33 mouse cellular contexts compared by ENCODE assay signal in genomic region chr1:113495987-113496386, GRCm38 (mm10).
"Had no signal": no experiment of that assay in that cellular context is flagged by ENCODE, and none has a peak within 500 bp of the region (broad histone marks: within the 10 kb centered on the region; RNA-seq: fewer than 3 reads in every experiment).

No protein-coding gene starts in this region.

- H3K4me2 ChIP-seq: heart, embryonic 11.5 days; heart, embryonic 12.5 days; heart, embryonic 13.5 days; heart, embryonic 15.5 days; hindbrain, embryonic 12.5 days; hindbrain, embryonic 13.5 days; hindbrain, embryonic 14.5 days; hindbrain, embryonic 15.5 days; kidney, embryonic 15.5 days had no signal

- H3K36me3 ChIP-seq: heart, embryonic 10.5 days; heart, embryonic 12.5 days; heart, embryonic 13.5 days; heart, embryonic 15.5 days; hindbrain, embryonic 10.5 days; hindbrain, embryonic 12.5 days; hindbrain, embryonic 13.5 days; hindbrain, embryonic 15.5 days; kidney, embryonic 15.5 days had no signal

- ATAC-seq: hindbrain, embryonic 16.5 days; hindbrain, postnatal 0 days; inflammation-experienced regulatory T-cells, adult 6 months had no signal

- H3K9me3 ChIP-seq: heart, embryonic 10.5 days; heart, embryonic 12.5 days; heart, embryonic 15.5 days; hindbrain, embryonic 12.5 days; hindbrain, embryonic 15.5 days; kidney, embryonic 15.5 days had no signal

- H3K27ac ChIP-seq: heart, adult 2 months; heart, embryonic 10.5 days; heart, embryonic 13.5 days; heart, embryonic 15.5 days; hindbrain, embryonic 10.5 days; hindbrain, embryonic 12.5 days; hindbrain, embryonic 13.5 days; hindbrain, embryonic 14.5 days; hindbrain, embryonic 15.5 days; hindbrain, postnatal 0 days; kidney, embryonic 15.5 days; kidney, postnatal 0 days; layer of hippocampus, adult 2 months; left cerebral cortex, adult 2 months had no signal

- H3K9ac ChIP-seq: heart, embryonic 12.5 days; heart, embryonic 13.5 days; heart, embryonic 15.5 days; hindbrain, embryonic 12.5 days; hindbrain, embryonic 13.5 days; hindbrain, embryonic 14.5 days; hindbrain, embryonic 15.5 days; kidney, embryonic 15.5 days had no signal

- H3K4me3 ChIP-seq: heart, adult 2 months; heart, embryonic 10.5 days; heart, embryonic 12.5 days; heart, embryonic 13.5 days; heart, embryonic 15.5 days; hindbrain, embryonic 10.5 days; hindbrain, embryonic 12.5 days; hindbrain, embryonic 13.5 days; hindbrain, embryonic 15.5 days; kidney, embryonic 15.5 days; layer of hippocampus, adult 2 months; left cerebral cortex, adult 2 months had no signal

- H3K4me1 ChIP-seq: heart, embryonic 10.5 days; heart, embryonic 12.5 days; heart, embryonic 13.5 days; heart, embryonic 15.5 days; hindbrain, embryonic 10.5 days; hindbrain, embryonic 12.5 days; hindbrain, embryonic 13.5 days; hindbrain, embryonic 15.5 days; kidney, embryonic 15.5 days had no signal

- H3K27me3 ChIP-seq: heart, embryonic 12.5 days; heart, embryonic 13.5 days; heart, embryonic 15.5 days; hindbrain, embryonic 12.5 days; hindbrain, embryonic 13.5 days; hindbrain, embryonic 15.5 days; kidney, embryonic 15.5 days had no signal

- DNase-seq: heart, adult 2 months; heart, postnatal 14 days; heart, postnatal 36 days; heart, postnatal 4 days; kidney, adult 11 months; kidney, adult 18-20 months; kidney, adult 2 months; kidney, adult 8-10 months; kidney, adult 9 months; kidney, postnatal 10 days; kidney, postnatal 14 days; kidney, postnatal 25 days; kidney, postnatal 36 days; kidney, postnatal 4 days; layer of hippocampus, adult 9-11 months; layer of hippocampus, postnatal 36 days had no signal
